Mouse (Mus musculus): ENCODE measurements around the gene Asb4. TPM values are rescaled to one million over a fixed set of nuclear protein-coding genes. Genes with fewer than 3 reads are reported as not detected.

The Asb4 gene
- polyA plus RNA-seq (2017; shearing (Covaris generic)) = 1 to 10 TPM in 1 of 2 experiments, under 1 TPM in 1; 0.37 to 1.8 TPM

DNA sequence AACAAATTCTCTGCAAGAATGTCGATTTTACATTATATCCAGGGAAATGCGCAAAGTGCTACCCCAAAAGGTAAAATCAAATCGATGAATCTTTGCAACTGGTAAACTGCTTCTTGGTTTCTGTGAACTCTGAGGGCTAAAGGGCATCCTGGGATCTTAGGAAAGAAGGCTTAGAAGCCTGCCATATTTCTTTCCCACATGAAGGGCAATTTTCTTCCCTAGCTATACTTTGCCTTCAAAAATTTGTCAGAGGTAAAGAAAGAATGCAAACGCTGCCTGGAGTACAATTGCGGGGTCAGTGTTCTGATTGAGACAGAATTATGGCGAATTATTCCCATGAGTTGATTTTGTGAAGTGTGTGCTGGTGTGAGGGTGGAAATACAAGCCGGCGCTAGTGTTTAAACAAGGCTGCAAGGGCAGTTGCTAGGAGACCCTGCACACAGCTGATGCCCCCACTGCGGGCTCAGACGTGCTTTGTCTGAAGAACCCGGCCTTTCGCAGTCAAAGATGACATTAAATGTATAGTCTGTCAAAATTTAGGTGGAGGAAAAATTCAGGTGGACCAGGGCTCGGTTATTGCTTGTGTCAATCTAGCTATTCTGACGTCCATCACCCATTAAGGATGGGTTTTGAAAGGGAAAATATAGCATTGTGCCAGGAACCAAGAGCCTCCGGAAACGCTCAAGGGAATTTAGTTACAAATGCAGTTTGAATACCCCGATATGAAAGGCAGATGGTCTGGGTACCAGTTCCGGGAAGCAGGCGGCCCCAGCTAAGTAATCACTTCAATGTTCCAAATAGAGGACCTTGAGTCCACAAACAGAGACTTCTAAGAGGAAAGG is at the start of gene Asb4:
Gene Asb4, plus strand, starts transcription at position 51 of the 842 bp plus-strand sequence.

Other genes with a start within 250 kb of the Asb4 start
- gene Pon1, start 189.4 kb upstream of the Asb4 start, polyA plus RNA-seq (2017; shearing (Covaris generic)) = under 1 TPM in 1 of 2 experiments, not detected in 1; 0.92 TPM
- 10 to 100 TPM in 1 of 2 experiments, 1 to 10 TPM in 1; 3.4 to 23.2 TPM for gene Pon3, start 127.1 kb upstream of the Asb4 start, polyA plus RNA-seq (2017; shearing (Covaris generic))
- 10 to 100 TPM; 70.8 to 89.5 TPM for gene Pon2, start 84.9 kb upstream of the Asb4 start, polyA plus RNA-seq (2017; shearing (Covaris generic))
- under 1 TPM in 1 of 2 experiments, not detected in 1; 0.94 TPM for gene Pdk4, start 112.9 kb downstream of the Asb4 start, polyA plus RNA-seq (2017; shearing (Covaris generic))

All from inflammation-experienced regulatory T-cells (primary cell).